Mouse (Mus musculus): ENCODE results near the gene Tet3.

The Tet3 gene

GRCm38 (mm10) chr6:83413686-83414085 lies 45.2 kb downstream of the Tet3 start:
- DNase-seq = no peak

- peak; percentile 59 to 72 for DNase-seq
Observed at GRCm38 (mm10) chr6:83412854-83413401, 46.0 kb downstream of the Tet3 start.

GRCm38 (mm10) chr6:83412362-83412853 lies 46.5 kb downstream of the Tet3 start:
- no peak for DNase-seq

- no peak for DNase-seq
Observed at GRCm38 (mm10) chr6:83411635-83412361, 47.1 kb downstream of the Tet3 start.

GRCm38 (mm10) chr6:83410046-83410706 lies 48.7 kb downstream of the Tet3 start:
- DNase-seq = peak in 1 of 2 experiments; percentile 50

- DNase-seq = peak in 1 of 2 experiments; percentile 38
Observed at GRCm38 (mm10) chr6:83408510-83408909, 50.4 kb downstream of the Tet3 start.

- DNase-seq = no peak
Observed at GRCm38 (mm10) chr6:83405511-83406064, 53.3 kb downstream of the Tet3 start.

- DNase-seq = no peak
Observed at GRCm38 (mm10) chr6:83404571-83404970, 54.3 kb downstream of the Tet3 start.

- DNase-seq = no peak
Observed at GRCm38 (mm10) chr6:83403481-83403880, 55.4 kb downstream of the Tet3 start.

- DNase-seq = no peak
Observed at GRCm38 (mm10) chr6:83399790-83400189, 59.1 kb downstream of the Tet3 start.

- DNase-seq = no peak
Observed at GRCm38 (mm10) chr6:83397728-83398127, 61.2 kb downstream of the Tet3 start.

GRCm38 (mm10) chr6:83396711-83397110 lies 62.2 kb downstream of the Tet3 start:
- DNase-seq = no peak

GRCm38 (mm10) chr6:83395544-83396229 lies 63.2 kb downstream of the Tet3 start:
- DNase-seq = no peak

GRCm38 (mm10) chr6:83394122-83394521 lies 64.8 kb downstream of the Tet3 start:
- no peak for DNase-seq

GRCm38 (mm10) chr6:83392166-83392780 lies 66.6 kb downstream of the Tet3 start:
- DNase-seq = peak; percentile 32 to 64

GRCm38 (mm10) chr6:83385569-83386090 lies 73.3 kb downstream of the Tet3 start:
- no peak for DNase-seq

GRCm38 (mm10) chr6:83381510-83382491 lies 77.1 kb downstream of the Tet3 start:
- no peak for DNase-seq

- DNase-seq = no peak
Observed at GRCm38 (mm10) chr6:83373704-83374300, 85.1 kb downstream of the Tet3 start.

GRCm38 (mm10) chr6:83371350-83371749 lies 87.5 kb downstream of the Tet3 start:
- DNase-seq = no peak

- no peak for DNase-seq
Observed at GRCm38 (mm10) chr6:83370316-83370965, 88.4 kb downstream of the Tet3 start.
